Mouse (Mus musculus) stomach, embryonic 14.5 days (tissue): ENCODE measurements around the gene Brdt. TPM values are rescaled to one million over a fixed set of nuclear protein-coding genes. Genes with fewer than 3 reads are reported as not detected.

ENCODE experiments used
- ATAC-seq: fragments of 200-750 bp; cut with Nextera tagmentation; 2 replicates; pipeline ENCODE4 v1.8.0; 2017; ENCODE audit warnings: low read depth, moderate TSS enrichment; ENCODE audit not compliant: insufficient number of reproducible peaks, insufficient read depth, low FRiP score
- H3K27ac ChIP-seq: fragments of 300-500 bp; sonication (generic); 2 replicates; pipeline ENCODE4 v1.5.1; 2014; ENCODE audit warnings: mild to moderate bottlenecking, low read length, moderate library complexity, mixed read lengths
- H3K27me3 ChIP-seq: fragments of 300-500 bp; sonication (generic); 2 replicates; pipeline ENCODE4 v1.6.1; 2014; ENCODE audit warnings: low read length, control low read depth, mixed read lengths; ENCODE audit not compliant: control insufficient read depth, insufficient read depth
- H3K36me3 ChIP-seq: fragments of 300-500 bp; sonication (generic); 2 replicates; pipeline ENCODE4 v1.6.1; 2014; ENCODE audit warnings: mild to moderate bottlenecking, control low read depth, low read length, moderate library complexity, mixed read lengths; ENCODE audit not compliant: control insufficient read depth, insufficient read depth
- H3K4me1 ChIP-seq: fragments of 300-500 bp; sonication (generic); 2 replicates; pipeline ENCODE4 v1.6.1; 2014; ENCODE audit warnings: low read length, control low read depth, mixed read lengths; ENCODE audit not compliant: control insufficient read depth, insufficient read depth
- H3K4me2 ChIP-seq: fragments of 300-500 bp; sonication (generic); replicated peaks from 2 replicates; pipeline ENCODE4 v1.6.1; 2014; ENCODE audit warnings: low read depth, low read length, control low read depth
- H3K4me3 ChIP-seq: fragments of 300-500 bp; sonication (generic); 2 replicates; pipeline ENCODE4 v1.5.1; 2014; ENCODE audit warnings: low read depth, low read length, control low read depth
- H3K9ac ChIP-seq: fragments of 300-500 bp; sonication (generic); replicated peaks from 2 replicates; pipeline ENCODE4 v1.6.1; 2014; ENCODE audit warnings: low read depth, mild to moderate bottlenecking, control low read depth, low read length, moderate library complexity, mixed read lengths
- H3K9me3 ChIP-seq: fragments of 300-500 bp; sonication (generic); 2 replicates; pipeline ENCODE4 v1.6.1; 2016; ENCODE audit warnings: low read depth, low read length, control low read depth; ENCODE audit not compliant: control insufficient read depth
- WGBS: fragments of 180-500 bp; shearing (Covaris S2); extraction: QIAGEN DNeasy Blood & Tissue Kit; methylation state at CpG from one replicate; pipeline ENCODE4 v1.1.7; 2014; 5-methylcytosine and 5-hydroxymethylcytosine counted together
- polyA plus RNA-seq: library from polyadenylated mRNA; unstranded; fragments of >200 nt; fragmentation: Nextera tagmentation; extraction: Ambion mirVana; gene quantifications from 2 replicates; pipeline ENCODE4 v1.2.1, GENCODE M21; 2014

Brdt gene
- polyA plus RNA-seq, 1 experiment from 2014 or later: 2.5 TPM

GRCm38 (mm10) chr5:107387788-107388187, 56.8 kb downstream of the Brdt start:
- H3K4me1 ChIP-seq: no peaks in the 10 kb centered on the region
- no peak overlapping the region for H3K9ac ChIP-seq
- no peak overlapping the region for H3K27ac ChIP-seq
- H3K4me3 ChIP-seq: no peak overlapping the region
- H3K9me3 ChIP-seq: no peaks in the 10 kb centered on the region
- 93% methylated on average over 1 of the region's 1 CpGs for WGBS
- no peaks in the 10 kb centered on the region for H3K36me3 ChIP-seq
- H3K27me3 ChIP-seq: no peaks in the 10 kb centered on the region
- ATAC-seq: no peak
- no peak overlapping the region for H3K4me2 ChIP-seq

DNA sequence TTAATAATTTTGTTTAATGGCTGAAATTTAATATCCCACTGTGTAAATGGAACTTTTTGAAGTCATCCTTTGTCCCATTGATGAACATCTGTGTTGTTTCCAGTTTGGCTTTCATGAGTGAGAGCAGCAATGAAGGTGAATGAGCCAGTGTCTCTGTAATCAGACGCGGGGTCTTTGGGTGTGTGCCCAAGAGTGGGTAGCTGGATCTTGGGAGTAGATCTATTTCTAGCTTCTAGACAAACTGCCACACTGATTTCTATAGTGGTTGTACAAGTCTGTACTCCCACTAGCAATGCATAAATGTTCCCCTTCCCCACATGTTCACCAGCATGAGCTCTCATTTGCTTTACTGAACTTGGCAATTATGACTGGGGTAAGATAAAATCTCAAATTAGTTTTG, 58.4 kb downstream of the Brdt start:
- 95% methylated on average over 2 of the region's 2 CpGs for WGBS
- Histone ChIP-seq H3K9ac (no peak overlapping the region), H3K4me1 (no peaks in the 10 kb centered on the region), H3K9me3 (no peaks in the 10 kb centered on the region), H3K4me2 (no peak overlapping the region), H3K27ac (no peak overlapping the region), H3K4me3 (no peak overlapping the region), H3K36me3 (no peaks in the 10 kb centered on the region), H3K27me3 (no peaks in the 10 kb centered on the region)
- ATAC-seq: no peak

GRCm38 (mm10) chr5:107394437-107394836, 63.5 kb downstream of the Brdt start:
- H3K27me3 ChIP-seq: no peaks in the 10 kb centered on the region
- no peak overlapping the region for H3K9ac ChIP-seq
- no peaks in the 10 kb centered on the region for H3K9me3 ChIP-seq
- H3K27ac ChIP-seq: no peak overlapping the region
- WGBS: 72% methylated on average over 2 of the region's 2 CpGs
- no peaks in the 10 kb centered on the region for H3K36me3 ChIP-seq
- no peak overlapping the region for H3K4me2 ChIP-seq
- no peaks in the 10 kb centered on the region for H3K4me1 ChIP-seq
- no peak for ATAC-seq
- no peak overlapping the region for H3K4me3 ChIP-seq

DNA sequence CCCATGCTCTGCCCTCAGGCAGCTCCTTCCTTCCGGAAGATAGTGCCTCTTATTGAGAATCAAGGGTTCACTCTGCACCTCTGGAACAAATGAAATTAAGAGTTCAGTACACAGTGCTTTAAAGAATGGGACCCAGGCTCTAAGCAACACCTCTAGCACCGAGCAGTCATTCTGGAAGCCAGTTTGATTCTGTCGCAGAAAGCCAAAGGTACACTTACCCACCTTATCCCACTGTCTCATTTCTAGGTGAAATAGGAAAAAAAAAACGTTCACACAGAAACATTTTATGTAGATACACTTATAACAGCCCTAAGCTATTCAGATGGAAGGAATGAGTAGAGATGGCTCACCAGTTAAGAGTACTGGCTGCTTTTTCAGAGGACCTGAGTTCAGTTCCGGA, 71.5 kb downstream of the Brdt start, which contains the start of gene Ephx4:
Ephx4 (plus strand) TSS at position 301 of the 400 bp plus-strand sequence.
- ATAC-seq: no peak
- peak within 1 kb of the TSS; percentile 32 for H3K9ac ChIP-seq
- peak within 1 kb of the TSS; percentile 98 for H3K4me2 ChIP-seq
- 25% methylated on average over 5 of the region's 5 CpGs for WGBS
- no peaks in the 10 kb centered on the region for H3K4me1 ChIP-seq
- no peaks in the 10 kb centered on the region for H3K9me3 ChIP-seq
- H3K27me3 ChIP-seq: 0 out of 2 replicates have a peak, but pooled peaks cover 12% of the 10 kb centered on the region
- no peaks in the 10 kb centered on the region for H3K36me3 ChIP-seq
- H3K4me3 ChIP-seq: peak within 1 kb of the TSS; percentile 46
- no peak within 1 kb of the TSS for H3K27ac ChIP-seq

DNA sequence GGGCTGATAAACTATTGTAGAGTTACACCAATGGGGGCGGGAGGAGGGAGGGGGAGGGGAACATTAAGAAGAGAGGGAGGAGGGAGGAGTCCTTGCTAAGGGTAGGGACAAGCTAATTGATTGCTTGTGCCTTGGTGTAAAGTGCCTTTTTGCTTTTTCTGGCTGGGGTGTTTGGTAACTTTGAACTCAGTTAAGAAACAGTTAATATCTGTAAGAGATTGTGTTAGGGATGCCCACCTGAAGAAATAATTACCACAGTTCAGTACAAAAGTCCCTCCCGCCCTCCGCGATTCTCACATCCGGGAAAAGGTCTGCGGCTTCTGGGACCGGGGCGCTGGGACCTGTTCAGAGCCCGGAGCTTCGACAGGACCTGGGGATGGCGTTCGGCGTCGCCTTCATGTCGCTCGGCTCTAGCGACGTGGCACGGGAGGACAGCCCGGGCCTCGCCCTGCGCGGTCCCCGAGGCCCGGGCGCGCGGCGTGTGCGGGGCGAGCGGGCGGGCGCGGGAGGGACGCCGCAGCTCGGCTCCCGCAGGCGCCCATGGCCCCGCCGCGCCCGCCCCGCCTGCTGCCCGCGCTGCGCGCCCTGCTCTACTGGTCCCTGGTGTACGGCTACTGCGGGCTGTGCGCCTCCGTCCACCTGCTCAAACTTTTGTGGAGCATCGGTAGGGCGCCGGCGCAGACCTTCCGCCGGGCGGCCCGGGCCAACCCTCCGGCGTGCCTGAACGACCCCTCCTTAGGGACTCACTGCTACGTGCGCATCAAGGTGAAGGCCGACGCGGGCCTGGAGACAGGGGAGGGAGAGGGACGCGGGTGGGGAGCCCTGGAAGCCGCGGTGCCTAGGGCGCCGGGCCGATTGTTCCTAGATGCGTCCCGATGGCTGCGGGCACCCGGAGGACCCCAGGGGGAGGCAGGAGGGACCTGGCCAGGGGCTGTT, 72.3 kb downstream of the Brdt start:
- peak; percentile 66 for ATAC-seq
- no peaks in the 10 kb centered on the region for H3K9me3 ChIP-seq
- WGBS: under 1% methylated on average over 71 of the region's 80 CpGs
- H3K27ac ChIP-seq: no peak overlapping the region
- H3K27me3 ChIP-seq: 0 out of 2 replicates have a peak, but pooled peaks cover 12% of the 10 kb centered on the region
- peak overlapping the region; percentile 32 for H3K9ac ChIP-seq
- no peaks in the 10 kb centered on the region for H3K4me1 ChIP-seq
- no peaks in the 10 kb centered on the region for H3K36me3 ChIP-seq
- H3K4me3 ChIP-seq: peak overlapping the region; percentile 46
- peak overlapping the region; percentile 98 for H3K4me2 ChIP-seq

GRCm38 (mm10) chr5:107403947-107404684, 73.2 kb downstream of the Brdt start:
- Histone ChIP-seq H3K4me2 (peak overlapping the region; percentile 98), H3K27ac (no peak overlapping the region)

GRCm38 (mm10) chr5:107405361-107405760, 74.4 kb downstream of the Brdt start:
- H3K27ac ChIP-seq: no peak overlapping the region
- no peak overlapping the region for H3K4me3 ChIP-seq
- H3K9me3 ChIP-seq: no peaks in the 10 kb centered on the region
- no peaks in the 10 kb centered on the region for H3K36me3 ChIP-seq
- no peaks in the 10 kb centered on the region for H3K4me1 ChIP-seq
- H3K4me2 ChIP-seq: no peak overlapping the region
- no peak for ATAC-seq
- WGBS: 86% methylated on average over 4 of the region's 4 CpGs
- H3K27me3 ChIP-seq: 0 out of 2 replicates have a peak, but pooled peaks cover 12% of the 10 kb centered on the region
- no peak overlapping the region for H3K9ac ChIP-seq

More at GRCm38 (mm10) chr5:107403947-107404684, 73.2 kb downstream of the Brdt start:
- H3K4me1 ChIP-seq: no peaks in the 10 kb centered on the region
- H3K9me3 ChIP-seq: no peaks in the 10 kb centered on the region
- 0 out of 2 replicates have a peak, but pooled peaks cover 12% of the 10 kb centered on the region for H3K27me3 ChIP-seq
- ATAC-seq: no peak
- WGBS: 35% methylated on average over 12 of the region's 12 CpGs
- no peaks in the 10 kb centered on the region for H3K36me3 ChIP-seq
- peak overlapping the region; percentile 46 for H3K4me3 ChIP-seq
- H3K9ac ChIP-seq: no peak overlapping the region; the same call in 1 of the 2 replicates

- H3K9ac ChIP-seq: no peak overlapping the region
- H3K27ac ChIP-seq: no peak overlapping the region
- 92% methylated on average over 1 of the region's 1 CpGs for WGBS
- H3K36me3 ChIP-seq: no peaks in the 10 kb centered on the region
- no peak overlapping the region for H3K4me3 ChIP-seq
- no peaks in the 10 kb centered on the region for H3K4me1 ChIP-seq
- 0 out of 2 replicates have a peak, but pooled peaks cover 1% of the 10 kb centered on the region for H3K27me3 ChIP-seq
- H3K4me2 ChIP-seq: no peak overlapping the region
- ATAC-seq: no peak
- no peaks in the 10 kb centered on the region for H3K9me3 ChIP-seq
Measured at GRCm38 (mm10) chr5:107410305-107410704, 79.3 kb downstream of the Brdt start.
